Mouse (Mus musculus) forebrain, embryonic 15.5 days (tissue): ENCODE results near the gene Cryba4. TPM values are rescaled to one million over a fixed set of nuclear protein-coding genes. Genes with fewer than 3 reads are reported as not detected.

ENCODE experiments used
- ATAC-seq: fragments of 200-750 bp; cut with Nextera tagmentation; replicated peaks from 2 replicates; pipeline ENCODE4 v1.8.0; 2017; ENCODE audit warnings: mild to moderate bottlenecking, moderate TSS enrichment, moderate library complexity
- H3K27ac ChIP-seq: fragments of 300-500 bp; sonication (generic); replicated peaks from 2 replicates; pipeline ENCODE4 v1.5.1; 2015; ENCODE audit warnings: mild to moderate bottlenecking, inconsistent platforms
- H3K27me3 ChIP-seq: fragments of 300-500 bp; sonication (generic); 2 replicates; pipeline ENCODE4 v1.6.1; 2015; ENCODE audit warnings: inconsistent platforms
- H3K36me3 ChIP-seq: fragments of 300-500 bp; sonication (generic); 2 replicates; pipeline ENCODE4 v1.6.1; 2015; ENCODE audit warnings: mild to moderate bottlenecking, inconsistent platforms
- H3K4me1 ChIP-seq: fragments of 300-500 bp; sonication (generic); 2 replicates; pipeline ENCODE4 v1.6.1; 2015; ENCODE audit warnings: inconsistent platforms
- H3K4me2 ChIP-seq: fragments of 300-500 bp; sonication (generic); replicated peaks from 2 replicates; pipeline ENCODE4 v1.6.1; 2015; ENCODE audit warnings: mild to moderate bottlenecking, inconsistent platforms
- H3K4me3 ChIP-seq: fragments of 300-500 bp; sonication (generic); 2 replicates; pipeline ENCODE4 v1.5.1; 2015; ENCODE audit warnings: mild to moderate bottlenecking, inconsistent platforms
- H3K9ac ChIP-seq: fragments of 300-500 bp; sonication (generic); replicated peaks from 2 replicates; pipeline ENCODE4 v1.6.1; 2015; ENCODE audit warnings: mild to moderate bottlenecking, inconsistent platforms
- H3K9me3 ChIP-seq: fragments of 300-500 bp; sonication (generic); 2 replicates; pipeline ENCODE4 v1.6.1; 2016; ENCODE audit warnings: inconsistent platforms
- WGBS: fragments of 180-500 bp; shearing (Covaris S2); methylation state at CpG from one replicate; pipeline ENCODE4 v1.1.7; 2015; ENCODE audit warnings: mixed read lengths; 5-methylcytosine and 5-hydroxymethylcytosine counted together
- polyA plus RNA-seq: library from polyadenylated mRNA; unstranded; fragments of >200 nt; fragmentation: Nextera tagmentation; extraction: Ambion mirVana; gene quantifications from 2 replicates; pipeline ENCODE4 v1.2.1, GENCODE M21; 2015

Gene Cryba4
- polyA plus RNA-seq: 1.6 and 1.8 TPM in 2 replicates

- no peak for ATAC-seq
Measured at GRCm38 (mm10) chr5:112252400-112252799, at the start of gene Cryba4. Cryba4 (minus strand) TSS chr5:112252518.

GRCm38 (mm10) chr5:112301694-112302093 is 49.4 kb upstream of the Cryba4 start:
- no peak overlapping the region for H3K4me2 ChIP-seq
- no peaks in the 10 kb centered on the region for H3K36me3 ChIP-seq

More at GRCm38 (mm10) chr5:112252400-112252799, at the start of gene Cryba4:
- H3K27me3 ChIP-seq: no peaks in the 10 kb centered on the region
- H3K4me3 ChIP-seq: no peak within 1 kb of the TSS
- no peaks in the 10 kb centered on the region for H3K36me3 ChIP-seq
- H3K27ac ChIP-seq: no peak within 1 kb of the TSS
- WGBS: 68% methylated on average over 2 of the region's 2 CpGs
- H3K9ac ChIP-seq: no peak within 1 kb of the TSS
- H3K4me1 ChIP-seq: peaks cover 21% of the 10 kb centered on the region
- no peaks in the 10 kb centered on the region for H3K9me3 ChIP-seq
- no peak within 1 kb of the TSS for H3K4me2 ChIP-seq

GRCm38 (mm10) chr5:112300721-112301308 is 48.5 kb upstream of the Cryba4 start:
- no peak for ATAC-seq
- H3K36me3 ChIP-seq: no peaks in the 10 kb centered on the region
- no peak overlapping the region for H3K4me2 ChIP-seq
- no peak overlapping the region for H3K9ac ChIP-seq
- 0 out of 2 replicates have a peak, but pooled peaks cover 4% of the 10 kb centered on the region for H3K4me1 ChIP-seq
- no peaks in the 10 kb centered on the region for H3K9me3 ChIP-seq
- no peak overlapping the region for H3K4me3 ChIP-seq
- no peaks in the 10 kb centered on the region for H3K27me3 ChIP-seq
- WGBS: 88% methylated on average over 6 of the region's 6 CpGs
- no peak overlapping the region for H3K27ac ChIP-seq

More at GRCm38 (mm10) chr5:112301694-112302093, 49.4 kb upstream of the Cryba4 start:
- Histone ChIP-seq H3K9ac (no peak overlapping the region), H3K27me3 (no peaks in the 10 kb centered on the region), H3K27ac (no peak overlapping the region), H3K4me1 (0 out of 2 replicates have a peak, but pooled peaks cover 4% of the 10 kb centered on the region), H3K4me3 (no peak overlapping the region), H3K9me3 (no peaks in the 10 kb centered on the region)
- no peak for ATAC-seq
- 89% methylated on average over 4 of the region's 4 CpGs for WGBS

GRCm38 (mm10) chr5:112300112-112300511 is 47.8 kb upstream of the Cryba4 start:
- no peak for ATAC-seq
- Histone ChIP-seq H3K4me2 (no peak overlapping the region), H3K4me1 (0 out of 2 replicates have a peak, but pooled peaks cover 4% of the 10 kb centered on the region), H3K27ac (no peak overlapping the region), H3K9ac (no peak overlapping the region), H3K27me3 (no peaks in the 10 kb centered on the region), H3K4me3 (no peak overlapping the region), H3K36me3 (no peaks in the 10 kb centered on the region), H3K9me3 (no peaks in the 10 kb centered on the region)
- 86% methylated on average over 2 of the region's 2 CpGs for WGBS

GRCm38 (mm10) chr5:112299399-112299798 is 47.1 kb upstream of the Cryba4 start:
- Histone ChIP-seq H3K4me1 (0 out of 2 replicates have a peak, but pooled peaks cover 8% of the 10 kb centered on the region), H3K4me3 (no peak overlapping the region), H3K4me2 (no peak overlapping the region), H3K9ac (no peak overlapping the region), H3K27me3 (no peaks in the 10 kb centered on the region), H3K9me3 (no peaks in the 10 kb centered on the region), H3K36me3 (no peaks in the 10 kb centered on the region), H3K27ac (no peak overlapping the region)
- ATAC-seq: no peak
- 88% methylated on average over 4 of the region's 4 CpGs for WGBS

- Histone ChIP-seq H3K9ac (no peak overlapping the region), H3K4me1 (0 out of 2 replicates have a peak, but pooled peaks cover 8% of the 10 kb centered on the region), H3K9me3 (no peaks in the 10 kb centered on the region), H3K36me3 (no peaks in the 10 kb centered on the region), H3K27me3 (no peaks in the 10 kb centered on the region), H3K27ac (no peak overlapping the region), H3K4me2 (no peak overlapping the region), H3K4me3 (no peak overlapping the region)
- 92% methylated on average over 12 of the region's 12 CpGs for WGBS
- no peak for ATAC-seq
Measured at GRCm38 (mm10) chr5:112298226-112298988, 46.1 kb upstream of the Cryba4 start.

- no peak overlapping the region for H3K4me2 ChIP-seq
- no peaks in the 10 kb centered on the region for H3K36me3 ChIP-seq
- H3K27me3 ChIP-seq: no peaks in the 10 kb centered on the region
- H3K9ac ChIP-seq: no peak overlapping the region
- no peaks in the 10 kb centered on the region for H3K9me3 ChIP-seq
- ATAC-seq: no peak
- H3K4me1 ChIP-seq: 0 out of 2 replicates have a peak, but pooled peaks cover 8% of the 10 kb centered on the region
- 72% methylated on average over 2 of the region's 2 CpGs for WGBS
- H3K4me3 ChIP-seq: no peak overlapping the region
- no peak overlapping the region for H3K27ac ChIP-seq
Measured at GRCm38 (mm10) chr5:112297257-112297656, 44.9 kb upstream of the Cryba4 start.

- Histone ChIP-seq H3K27ac (no peak overlapping the region), H3K9ac (no peak overlapping the region), H3K4me1 (0 out of 2 replicates have a peak, but pooled peaks cover 8% of the 10 kb centered on the region), H3K4me2 (no peak overlapping the region), H3K9me3 (no peaks in the 10 kb centered on the region), H3K4me3 (no peak overlapping the region), H3K27me3 (no peaks in the 10 kb centered on the region), H3K36me3 (no peaks in the 10 kb centered on the region)
- 63% methylated on average over 6 of the region's 6 CpGs for WGBS
- no peak for ATAC-seq
Measured at GRCm38 (mm10) chr5:112296404-112297181, 44.3 kb upstream of the Cryba4 start.

- H3K9me3 ChIP-seq: no peaks in the 10 kb centered on the region
- H3K27ac ChIP-seq: no peak overlapping the region
- WGBS: 62% methylated on average over 8 of the region's 8 CpGs
- no peak overlapping the region for H3K4me2 ChIP-seq
- H3K9ac ChIP-seq: no peak overlapping the region
- no peaks in the 10 kb centered on the region for H3K36me3 ChIP-seq
- 0 out of 2 replicates have a peak, but pooled peaks cover 8% of the 10 kb centered on the region for H3K4me1 ChIP-seq
- no peaks in the 10 kb centered on the region for H3K27me3 ChIP-seq
- no peak overlapping the region for H3K4me3 ChIP-seq
- no peak for ATAC-seq
Measured at GRCm38 (mm10) chr5:112295564-112295963, 43.2 kb upstream of the Cryba4 start.

GRCm38 (mm10) chr5:112295162-112295561 is 42.8 kb upstream of the Cryba4 start:
- no peaks in the 10 kb centered on the region for H3K36me3 ChIP-seq
- H3K9me3 ChIP-seq: no peaks in the 10 kb centered on the region
- 0 out of 2 replicates have a peak, but pooled peaks cover 8% of the 10 kb centered on the region for H3K4me1 ChIP-seq
- H3K4me2 ChIP-seq: no peak overlapping the region
- H3K4me3 ChIP-seq: no peak overlapping the region
- H3K27me3 ChIP-seq: no peaks in the 10 kb centered on the region
- H3K9ac ChIP-seq: no peak overlapping the region
- 39% methylated on average over 8 of the region's 8 CpGs for WGBS
- no peak overlapping the region for H3K27ac ChIP-seq
- ATAC-seq: no peak

GRCm38 (mm10) chr5:112294696-112295095 is 42.4 kb upstream of the Cryba4 start:
- Histone ChIP-seq H3K27ac (no peak overlapping the region), H3K4me3 (no peak overlapping the region), H3K4me1 (0 out of 2 replicates have a peak, but pooled peaks cover 11% of the 10 kb centered on the region), H3K9me3 (no peaks in the 10 kb centered on the region), H3K9ac (no peak overlapping the region), H3K27me3 (no peaks in the 10 kb centered on the region), H3K4me2 (no peak overlapping the region), H3K36me3 (no peaks in the 10 kb centered on the region)
- WGBS: 62% methylated on average over 4 of the region's 4 CpGs
- no peak for ATAC-seq

GRCm38 (mm10) chr5:112293800-112294199 is 41.5 kb upstream of the Cryba4 start:
- H3K9me3 ChIP-seq: no peaks in the 10 kb centered on the region
- no peaks in the 10 kb centered on the region for H3K36me3 ChIP-seq
- no peak overlapping the region for H3K27ac ChIP-seq
- H3K27me3 ChIP-seq: no peaks in the 10 kb centered on the region
- ATAC-seq: no peak
- no peak overlapping the region for H3K4me3 ChIP-seq
- 0 out of 2 replicates have a peak, but pooled peaks cover 11% of the 10 kb centered on the region for H3K4me1 ChIP-seq
- no peak overlapping the region for H3K4me2 ChIP-seq
- H3K9ac ChIP-seq: no peak overlapping the region
- 89% methylated on average over 2 of the region's 2 CpGs for WGBS
